Mouse (Mus musculus) liver, embryonic 14.5 days (tissue): Measurements from ENCODE around the gene Cks2. TPM values are rescaled to one million over a fixed set of nuclear protein-coding genes. Genes with fewer than 3 reads are reported as not detected.

Experiments
- ATAC-seq: fragments of 200-750 bp; cut with Nextera tagmentation; 2 replicates; pipeline ENCODE4 v1.8.0; 2017; ENCODE audit warnings: moderate number of reproducible peaks, mild to moderate bottlenecking, moderate library complexity; ENCODE audit not compliant: insufficient read depth
- DNase-seq, 3 experiments: peaks; one replicate each; pipeline ENCODE4 v3.0.0-alpha.2; 2012 to 2013; ENCODE audit warnings: low read depth in 3 of 3, low spot score in 3 of 3
- H3K27ac ChIP-seq: fragments of 300-500 bp; sonication (generic); 2 replicates; pipeline ENCODE4 v1.5.1; 2014; ENCODE audit warnings: moderate library complexity, mild to moderate bottlenecking, control low read depth, inconsistent platforms
- H3K27me3 ChIP-seq: fragments of 300-500 bp; sonication (generic); 2 replicates; pipeline ENCODE4 v1.6.1; 2014; ENCODE audit warnings: mild to moderate bottlenecking, low read length, moderate library complexity; ENCODE audit not compliant: control insufficient read depth, insufficient read depth
- H3K36me3 ChIP-seq: fragments of 300-500 bp; sonication (generic); replicated peaks from 2 replicates; pipeline ENCODE4 v1.6.1; 2014; ENCODE audit warnings: low read depth; ENCODE audit not compliant: control insufficient read depth, insufficient read depth
- H3K4me1 ChIP-seq, 2 experiments: fragments of 200-500 bp in 1 of 2; fragments of 300-500 bp in 1 of 2; sonication (generic) in 1 of 2; replicated peaks; 2 replicates each; pipeline ENCODE4 v1.6.1; 2012 to 2014; ENCODE audit warnings: antibody characterized with exemption in 1 of 2, inconsistent platforms in 1 of 2, low read length in 1 of 2; ENCODE audit not compliant: control insufficient read depth in 2 of 2, insufficient read depth in 2 of 2
- H3K4me2 ChIP-seq: fragments of 300-500 bp; sonication (generic); 2 replicates; pipeline ENCODE4 v1.6.1; 2014; ENCODE audit warnings: low read depth, mild to moderate bottlenecking, control low read depth, moderate library complexity
- H3K4me3 ChIP-seq, 2 experiments: fragments of 200-500 bp in 1 of 2; fragments of 300-500 bp in 1 of 2; sonication (generic) in 1 of 2; 2 replicates each; pipeline ENCODE4 v1.5.1; 2012 to 2014; ENCODE audit warnings: low read depth in 2 of 2, low read length in 2 of 2, mild to moderate bottlenecking in 2 of 2, control low read depth in 1 of 2, inconsistent platforms in 1 of 2, moderate library complexity in 1 of 2; ENCODE audit not compliant: insufficient read depth in 1 of 2
- H3K9ac ChIP-seq: fragments of 300-500 bp; sonication (generic); replicated peaks from 2 replicates; pipeline ENCODE4 v1.6.1; 2014; ENCODE audit warnings: mild to moderate bottlenecking, control low read depth, moderate library complexity
- H3K9me3 ChIP-seq: fragments of 300-500 bp; sonication (generic); 2 replicates; pipeline ENCODE4 v1.6.1; 2016; ENCODE audit warnings: low read length, mixed read lengths; ENCODE audit not compliant: control insufficient read depth
- CTCF ChIP-seq: IDR thresholded peaks from 2 replicates; pipeline ENCODE4 v1.5.1; 2016; ENCODE audit warnings: antibody characterized with exemption, low read depth, control low read depth
- EP300 ChIP-seq: IDR thresholded peaks from 2 replicates; pipeline ENCODE4 v1.6.1; 2016; ENCODE audit warnings: antibody characterized with exemption, low read depth
- WGBS: fragments of 180-500 bp; shearing (Covaris S2); extraction: QIAGEN DNeasy Blood & Tissue Kit; methylation state at CpG from one replicate; pipeline ENCODE4 v1.1.7; 2014; ENCODE audit not compliant: insufficient replicate concordance; 5-methylcytosine and 5-hydroxymethylcytosine counted together
- polyA plus RNA-seq, 2 experiments: library from polyadenylated mRNA; depleted of rRNA in 1 of 2; stranded (reverse) in 1 of 2; unstranded in 1 of 2; fragments of >200 nt; fragmentation: Nextera tagmentation in 1 of 2; extraction: Ambion mirVana in 1 of 2; gene quantifications; 2 replicates each; pipeline versions ENCODE4 v1.2.1 to v1.2.3; 2012 to 2014

Gene Cks2
- polyA plus RNA-seq, 2 experiments: 241 to 487 TPM

GRCm38 (mm10) chr13:51678687-51679086 is 33.7 kb downstream of the Cks2 start:
- DNase-seq (no peak), ATAC-seq (no peak)
- TF ChIP-seq EP300 (no peak), CTCF (no peak)
- Histone ChIP-seq H3K9ac (no peak overlapping the region), H3K4me2 (no peak overlapping the region), H3K36me3 (peaks cover 89% of the 10 kb centered on the region), H3K4me3 (no peak overlapping the region), H3K4me1 (peaks cover 15 to 18% of the 10 kb centered on the region in 2 experiments), H3K9me3 (no peaks in the 10 kb centered on the region), H3K27me3 (no peaks in the 10 kb centered on the region), H3K27ac (no peak overlapping the region)
- WGBS: 82% methylated on average over 6 of the region's 6 CpGs

DNA sequence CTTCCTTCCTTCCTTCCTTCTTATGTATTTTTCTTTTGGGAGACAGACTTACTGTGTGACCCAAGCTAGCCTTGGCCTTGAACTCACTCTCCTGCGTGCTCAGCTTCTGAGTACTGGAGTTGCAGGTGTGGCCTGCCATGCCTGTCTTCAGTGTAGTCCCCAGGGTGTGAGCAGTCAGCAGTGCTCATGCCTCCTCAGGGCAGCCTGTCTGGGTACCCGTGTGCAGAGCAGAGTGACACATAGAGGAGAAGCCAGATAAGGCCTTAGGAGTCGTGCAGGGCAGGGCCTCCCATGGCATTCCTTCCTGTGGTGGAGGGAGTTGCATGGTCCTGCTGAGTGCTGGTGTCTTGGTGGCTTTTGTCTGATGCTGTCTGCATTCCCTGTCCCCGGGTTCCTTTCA is 34.3 kb downstream of the Cks2 start:
- ATAC-seq (no peak), DNase-seq (no peak)
- no peak overlapping the region for H3K9ac ChIP-seq
- H3K4me1 ChIP-seq: peaks cover 15 to 18% of the 10 kb centered on the region in 2 experiments
- no peaks in the 10 kb centered on the region for H3K27me3 ChIP-seq
- WGBS: 37% methylated on average over 4 of the region's 4 CpGs
- H3K27ac ChIP-seq: no peak overlapping the region
- no peak overlapping the region for H3K4me2 ChIP-seq
- H3K36me3 ChIP-seq: peaks cover 87% of the 10 kb centered on the region
- no peaks in the 10 kb centered on the region for H3K9me3 ChIP-seq
- H3K4me3 ChIP-seq: no peak overlapping the region
- TF ChIP-seq EP300 (no peak), CTCF (no peak)

- no peak overlapping the region for H3K9ac ChIP-seq
- H3K27me3 ChIP-seq: no peaks in the 10 kb centered on the region
- DNase-seq (no peak), ATAC-seq (no peak)
- no peak overlapping the region for H3K4me3 ChIP-seq
- H3K27ac ChIP-seq: no peak overlapping the region
- no peak for TF ChIP-seq CTCF
- no peak for TF ChIP-seq EP300
- no peaks in the 10 kb centered on the region for H3K9me3 ChIP-seq
- 82% methylated on average over 5 of the region's 5 CpGs for WGBS
- H3K4me1 ChIP-seq: peaks cover 15 to 31% of the 10 kb centered on the region in 2 experiments
- H3K36me3 ChIP-seq: peaks cover 86% of the 10 kb centered on the region
- no peak overlapping the region for H3K4me2 ChIP-seq
Measured at GRCm38 (mm10) chr13:51681076-51681475, 36.0 kb downstream of the Cks2 start.

- DNase-seq (no peak), ATAC-seq (no peak)
- Histone ChIP-seq H3K9me3 (no peaks in the 10 kb centered on the region), H3K9ac (no peak overlapping the region), H3K36me3 (peaks cover 80% of the 10 kb centered on the region), H3K4me2 (no peak overlapping the region), H3K4me1 (peaks cover 14 to 28% of the 10 kb centered on the region in 2 experiments), H3K27me3 (no peaks in the 10 kb centered on the region), H3K27ac (no peak overlapping the region), H3K4me3 (no peak overlapping the region)
- TF ChIP-seq CTCF (no peak), EP300 (no peak)
- WGBS: 86% methylated on average over 8 of the region's 8 CpGs
Measured at GRCm38 (mm10) chr13:51681634-51682033, 36.6 kb downstream of the Cks2 start.

GRCm38 (mm10) chr13:51685290-51685966 is 40.4 kb downstream of the Cks2 start:
- Histone ChIP-seq H3K4me1 (peaks cover 0 to 13% of the 10 kb centered on the region in 2 experiments; a peak in 3 of 4 replicates), H3K36me3 (peaks cover 49% of the 10 kb centered on the region), H3K4me2 (no peak overlapping the region), H3K27me3 (no peaks in the 10 kb centered on the region), H3K9me3 (no peaks in the 10 kb centered on the region), H3K4me3 (no peak overlapping the region), H3K27ac (no peak overlapping the region), H3K9ac (no peak overlapping the region)
- ATAC-seq: peak; percentile 14; the same call in 1 of the 2 replicates
- TF ChIP-seq CTCF (no peak), EP300 (0 out of 2 replicates have a peak, but pooled peaks have one; percentile 16)
- no peak for DNase-seq
- 27% methylated on average over 7 of the region's 7 CpGs for WGBS
